Mouse (Mus musculus) brain, embryonic 14.5 days (tissue): ENCODE measurements at regions not wholly inside any gene's neighbourhood (a gene's known extent, or its start where the extent isn't known, plus 50 kb on each side); places are given as distances from the start of the nearest gene placed in this dataset.

Experiments
- CTCF ChIP-seq: fragments of 200-500 bp; IDR thresholded peaks from 2 replicates; pipeline ENCODE4 v1.5.1; 2012; ENCODE audit warnings: inconsistent platforms, mild to moderate bottlenecking, moderate library complexity, borderline replicate concordance; ENCODE audit not compliant: insufficient read depth, insufficient read length; ENCODE audit errors: extremely low read depth
- POLR2A ChIP-seq: fragments of 200-500 bp; IDR thresholded peaks from 2 replicates; pipeline ENCODE4 v1.6.1; 2012; ENCODE audit warnings: mild to moderate bottlenecking, inconsistent platforms, borderline replicate concordance; ENCODE audit not compliant: poor library complexity, insufficient read depth, insufficient read length, severe bottlenecking; ENCODE audit errors: extremely low read depth

- TF ChIP-seq CTCF (no peak), POLR2A (no peak)
Observed at GRCm38 (mm10) chr1:155006099-155006498, 93.3 kb downstream of the Ier5 start.
